Mouse (Mus musculus) retina, postnatal 1 day (tissue): Measurements from ENCODE around the gene Lamb3.
"Not testable (repeated sequence)": the region's sequence is repeated elsewhere in the genome, so short reads cannot be mapped to it uniquely, and the experiment has no call there.

Source experiments
- DNase-seq: peaks from one replicate; pipeline ENCODE4 v3.0.0-alpha.2; 2012

Gene Lamb3

DNA sequence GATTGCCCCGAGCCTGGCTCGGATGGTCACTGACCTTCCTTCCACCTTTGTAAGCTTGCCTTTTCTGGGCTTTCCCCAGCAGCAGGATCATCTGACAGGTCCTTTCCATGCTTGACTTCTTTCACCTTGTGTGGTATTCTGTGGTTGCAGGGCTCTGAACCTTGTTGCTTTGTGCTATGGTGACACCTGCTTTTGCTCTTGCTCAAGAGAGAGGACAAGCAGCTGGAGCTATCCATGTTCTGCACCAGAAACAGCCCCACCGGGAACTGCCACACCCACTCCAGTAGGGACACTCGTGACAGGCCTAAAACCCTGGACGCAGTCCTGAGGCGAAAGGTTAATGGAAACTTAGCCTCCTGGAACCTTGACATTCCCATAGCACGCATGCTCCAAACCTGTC lies 43.9 kb downstream of the Lamb3 start:
- DNase-seq, result no peak

DNA sequence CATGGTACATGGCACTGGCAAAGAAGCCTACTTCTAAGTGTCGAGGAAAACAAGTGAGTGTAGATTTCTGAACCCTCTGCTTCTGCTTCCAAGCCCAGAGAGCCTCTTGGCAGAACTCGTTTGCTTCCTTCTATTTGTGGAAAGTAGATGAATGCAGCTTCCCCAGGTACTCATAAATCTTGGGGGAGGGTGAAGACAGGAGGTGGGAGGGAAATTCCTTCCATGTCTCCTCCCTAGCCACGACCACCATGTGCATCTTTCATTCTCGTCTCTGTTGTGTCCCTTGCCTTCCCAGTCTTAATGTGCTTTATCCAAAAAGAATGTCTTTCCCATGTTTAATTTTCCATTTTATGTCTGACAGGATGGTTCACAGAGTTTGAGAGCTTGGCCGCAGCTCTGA lies 45.1 kb downstream of the Lamb3 start:
- DNase-seq, result no peak

DNA sequence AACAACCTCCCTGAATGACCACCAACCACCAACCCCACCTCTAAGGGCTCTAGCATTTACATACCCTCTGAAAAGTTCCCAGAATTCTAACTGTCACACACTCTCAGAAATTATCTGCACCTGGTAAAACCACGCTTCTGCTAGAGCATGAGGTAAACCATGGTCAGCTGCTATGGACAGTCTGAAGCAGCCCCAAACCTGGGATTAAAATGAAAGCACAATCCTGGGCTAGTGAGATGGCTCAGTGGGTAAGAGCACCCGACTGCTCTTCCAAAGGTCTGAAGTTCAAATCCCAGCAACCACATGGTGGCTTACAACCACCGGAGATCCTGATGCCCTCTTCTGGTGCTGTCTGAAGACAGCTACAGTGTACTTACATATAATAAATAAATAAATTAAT lies 46.4 kb downstream of the Lamb3 start:
- not testable (repeated sequence) for DNase-seq

DNA sequence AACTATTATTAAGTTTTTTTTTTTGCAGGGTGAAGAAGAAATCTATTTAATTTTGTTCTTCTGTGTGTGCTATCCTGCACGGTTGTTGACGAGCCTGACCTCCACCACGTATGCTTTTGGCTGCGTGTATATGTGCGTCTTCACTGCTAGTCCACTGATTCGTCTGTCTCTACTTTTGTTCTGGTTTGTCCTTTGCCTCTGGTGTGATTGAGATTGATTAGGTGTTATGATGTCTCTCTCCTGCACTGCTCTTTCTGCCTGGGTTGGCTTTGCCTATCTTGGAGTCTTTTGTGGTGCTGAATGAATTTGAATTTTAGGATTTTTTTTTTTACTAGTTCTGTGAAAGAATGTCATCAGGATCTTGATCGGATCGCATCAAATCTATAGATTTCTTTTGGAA lies 47.5 kb downstream of the Lamb3 start:
- no peak for DNase-seq

GRCm38 (mm10) chr1:193255488-193256288 lies 48.2 kb downstream of the Lamb3 start:
- peak; percentile 65 for DNase-seq

DNA sequence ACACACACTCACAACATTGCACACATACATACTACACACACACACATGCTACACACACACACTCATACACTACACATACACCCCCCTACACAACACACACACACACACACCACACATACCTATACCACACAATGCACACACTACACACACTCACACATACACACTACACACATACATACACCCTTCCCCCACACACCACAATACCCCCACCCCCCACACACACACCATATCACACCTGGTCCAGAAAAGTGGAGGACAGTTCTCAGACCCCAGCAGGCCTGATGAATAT lies 48.7 kb downstream of the Lamb3 start:
- DNase-seq, result no peak

GRCm38 (mm10) chr1:193256621-193257098 lies 49.2 kb downstream of the Lamb3 start:
- no peak for DNase-seq

GRCm38 (mm10) chr1:193259559-193259958 lies 52.1 kb downstream of the Lamb3 start:
- DNase-seq, result no peak

GRCm38 (mm10) chr1:193261897-193262548 lies 54.5 kb downstream of the Lamb3 start:
- no peak for DNase-seq

DNA sequence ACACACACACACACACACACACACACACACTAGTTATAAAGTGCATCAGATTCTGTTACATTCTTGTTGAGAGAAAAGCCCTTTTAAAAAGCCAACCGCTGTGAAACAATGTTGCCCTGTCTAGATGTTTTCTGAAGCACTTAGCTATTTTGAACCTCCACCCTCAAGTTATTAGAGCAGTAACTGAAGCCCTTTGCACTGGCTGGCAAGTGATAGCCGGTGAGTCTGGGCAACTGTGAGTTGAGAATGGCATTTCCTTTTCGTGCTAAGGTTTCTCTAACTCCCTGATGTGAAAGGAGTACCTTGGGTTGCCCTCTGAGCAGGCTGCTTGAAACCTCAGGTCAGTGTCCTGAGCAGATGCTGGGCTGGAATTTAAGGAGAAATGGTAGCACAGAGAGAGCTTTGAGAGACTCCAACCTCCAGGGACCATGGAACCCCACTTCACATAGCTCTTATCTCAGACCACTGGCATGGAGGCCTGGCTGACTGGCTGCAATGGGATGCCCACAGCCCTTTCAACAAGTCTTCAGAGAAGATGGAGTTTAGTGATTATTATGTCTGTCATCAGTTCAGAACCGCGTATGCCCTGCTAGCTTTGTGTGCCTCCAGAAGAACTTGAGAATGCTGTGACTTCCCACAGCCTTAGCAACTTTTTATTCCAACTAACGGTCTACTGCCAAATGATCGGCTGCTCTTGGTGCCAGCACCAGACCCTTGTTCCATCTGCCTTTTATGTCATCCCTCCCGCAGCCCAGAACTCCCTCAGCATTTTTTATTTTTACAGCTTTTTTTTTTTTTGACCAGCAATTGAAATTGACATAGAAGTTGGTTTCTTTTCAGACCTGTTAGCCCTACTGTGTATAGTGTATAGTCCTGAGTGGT lies 55.8 kb downstream of the Lamb3 start:
- DNase-seq, result no peak

GRCm38 (mm10) chr1:193263955-193264598 lies 56.6 kb downstream of the Lamb3 start, which contains the start of gene Hsd11b1:
TSS of gene Hsd11b1 (minus strand) at chr1:193264075.
- DNase-seq, result no peak

- no peak for DNase-seq
Measured at GRCm38 (mm10) chr1:193265734-193266133, 58.2 kb downstream of the Lamb3 start.

- DNase-seq, result no peak
Measured at GRCm38 (mm10) chr1:193270965-193271763, 63.7 kb downstream of the Lamb3 start.

DNA sequence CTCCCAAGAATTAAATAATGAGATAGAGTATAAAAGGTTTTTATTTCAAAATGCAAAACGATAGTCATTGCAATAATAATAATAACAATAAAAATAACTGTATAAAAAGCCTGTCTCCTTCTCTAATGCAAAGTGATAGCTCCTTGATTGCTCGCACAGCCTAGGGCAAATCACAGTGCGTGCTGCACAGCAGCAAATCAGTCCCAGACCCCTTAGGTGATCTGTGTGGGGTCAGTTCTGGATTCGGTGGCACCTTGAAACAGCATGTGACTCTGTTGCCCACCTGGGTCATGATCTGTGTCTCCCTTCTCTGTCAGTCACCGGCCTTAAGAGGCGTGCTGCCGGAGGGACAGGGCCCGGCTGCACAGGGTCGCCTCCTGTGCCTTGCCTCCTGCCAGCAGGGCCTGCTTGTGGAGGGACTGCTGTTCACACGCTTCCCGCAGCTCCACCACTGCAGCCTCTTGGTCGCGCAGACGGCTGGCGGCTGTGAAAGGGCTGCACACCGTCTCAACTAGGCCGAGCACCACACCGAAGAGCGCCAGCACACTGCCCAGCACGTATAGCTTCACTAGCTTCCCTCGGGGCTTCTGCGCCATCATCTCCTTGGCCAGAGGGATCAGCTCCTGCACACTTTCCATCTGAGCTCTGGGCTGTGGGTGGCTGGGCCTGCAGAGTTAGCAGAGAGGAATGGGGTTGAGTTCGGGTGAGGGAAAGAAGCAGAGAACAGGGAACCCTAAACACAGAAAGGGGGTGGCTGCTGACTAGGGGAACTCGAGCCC lies 64.8 kb downstream of the Lamb3 start:
- DNase-seq, result peak; percentile 59

DNA sequence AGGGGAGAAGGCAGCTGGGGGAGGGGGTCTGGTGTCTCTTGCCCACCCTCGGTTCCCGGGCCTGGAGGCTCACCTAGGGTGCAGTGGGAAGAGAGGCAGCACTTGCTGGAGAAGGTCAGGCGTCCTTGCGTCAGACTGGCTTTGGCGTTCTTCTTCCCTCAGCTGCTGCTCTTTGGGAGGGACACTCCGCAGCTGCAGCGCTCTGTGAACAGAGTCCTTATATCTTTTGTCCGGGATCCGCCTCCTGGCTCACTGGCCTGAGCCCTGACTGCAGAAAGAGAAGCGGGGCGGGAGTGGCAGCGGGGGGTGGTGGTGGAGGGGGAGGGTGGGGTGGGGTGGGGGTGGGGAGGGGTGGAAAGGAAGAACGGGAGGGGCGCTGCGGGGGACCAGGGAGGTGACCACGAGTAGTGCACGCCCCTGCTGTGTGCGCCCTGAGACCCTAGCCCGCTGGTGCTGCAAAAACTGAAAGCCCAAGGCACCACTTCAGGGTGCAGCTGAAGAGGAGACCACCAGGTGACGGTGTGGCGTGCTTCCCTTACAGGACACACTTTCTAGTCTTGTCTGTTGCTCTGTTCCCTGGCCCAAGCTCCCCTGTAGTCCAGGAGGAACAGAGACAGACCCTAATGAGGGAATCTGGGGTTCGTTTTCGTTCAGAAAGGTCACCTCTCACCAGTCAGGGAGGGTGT lies 65.6 kb downstream of the Lamb3 start, which contains the start of gene G0s2:
Gene G0s2 (minus strand): TSS at position 302 of the 686 bp plus-strand sequence.
- DNase-seq, result peak; percentile 77

DNA sequence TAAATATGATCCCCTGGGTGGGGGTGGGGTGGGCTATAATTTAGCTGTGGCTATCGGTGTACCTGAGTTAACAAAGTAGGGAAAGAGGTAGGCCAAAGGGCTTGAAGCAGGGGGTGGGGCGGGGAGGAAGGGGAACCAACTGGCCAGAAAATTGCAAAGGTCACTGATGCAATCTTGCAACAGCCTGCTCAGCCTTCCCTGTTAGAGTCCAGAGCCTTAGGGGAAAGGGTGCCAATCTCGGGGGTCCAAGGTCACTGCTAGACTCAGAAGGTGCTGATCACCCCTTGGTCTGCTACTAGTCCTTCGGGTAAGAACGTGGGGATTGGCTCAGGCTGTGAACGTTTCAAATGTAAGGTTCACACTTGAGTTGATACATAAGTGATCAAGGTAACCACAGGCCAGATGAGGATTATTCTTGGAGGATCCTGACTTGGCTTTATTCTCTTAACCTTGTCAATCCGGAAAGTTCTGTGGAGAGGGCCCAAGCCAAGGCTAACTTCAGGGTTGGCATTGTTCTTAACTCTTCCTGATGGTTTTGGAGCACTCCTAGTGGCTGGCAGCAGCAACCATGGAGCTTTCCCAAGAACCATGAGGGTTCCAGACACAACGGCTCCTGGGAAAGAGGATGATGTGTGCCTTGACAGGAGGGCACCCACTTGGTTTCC lies 67.0 kb downstream of the Lamb3 start:
- DNase-seq, result no peak

GRCm38 (mm10) chr1:193278414-193279045 lies 71.0 kb downstream of the Lamb3 start:
- no peak for DNase-seq

- DNase-seq, result no peak
Measured at GRCm38 (mm10) chr1:193279492-193279891, 72.0 kb downstream of the Lamb3 start.

DNA sequence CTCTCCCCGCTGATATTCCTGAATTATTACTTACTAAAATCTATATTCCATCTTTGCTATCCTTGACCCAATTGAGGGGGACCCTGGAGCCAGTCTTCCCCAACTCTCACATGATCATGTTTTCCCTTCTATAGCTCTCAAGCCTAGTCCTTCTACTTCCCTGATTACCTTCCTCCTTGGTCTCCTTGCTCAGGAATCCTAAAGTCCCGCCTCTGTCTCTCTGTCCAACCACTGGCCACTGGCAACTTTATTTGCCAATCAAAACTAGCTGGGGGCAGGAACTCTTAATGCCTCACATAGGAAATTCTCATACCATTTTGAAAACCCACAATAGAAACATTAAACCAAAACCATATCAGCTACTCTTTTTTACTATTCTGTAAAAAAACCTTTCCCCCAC lies 73.8 kb downstream of the Lamb3 start:
- no peak for DNase-seq
